Mouse (Mus musculus) CD4-positive, CD25-positive, alpha-beta regulatory T cell, adult 2 months (primary cell): ENCODE measurements around the gene Lama5.

Source experiments
- DNase-seq: peaks from one replicate; pipeline ENCODE4 v3.0.0-alpha.2; 2012; ENCODE audit warnings: low read depth, low spot score

Lama5 gene

DNA sequence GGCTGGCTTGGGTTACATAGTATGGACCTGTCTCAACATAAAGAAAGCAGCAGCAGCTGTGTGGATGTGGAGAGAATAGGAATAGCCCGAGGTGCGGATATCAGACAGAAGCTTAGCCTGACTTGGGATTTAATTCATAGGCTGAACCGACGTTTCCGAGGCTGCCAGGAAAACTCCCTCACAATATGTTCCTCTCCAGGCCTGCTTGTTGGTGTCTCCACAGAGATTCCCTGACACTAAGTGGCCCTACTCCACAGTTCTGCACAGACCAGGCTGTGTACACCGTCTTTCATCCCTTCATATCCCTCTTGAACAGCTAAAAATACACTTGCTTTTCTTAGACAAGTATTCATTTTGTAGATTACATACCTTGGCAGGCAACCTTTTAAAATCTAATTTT, 78.3 kb downstream of the Lama5 start:
- no peak for DNase-seq

DNA sequence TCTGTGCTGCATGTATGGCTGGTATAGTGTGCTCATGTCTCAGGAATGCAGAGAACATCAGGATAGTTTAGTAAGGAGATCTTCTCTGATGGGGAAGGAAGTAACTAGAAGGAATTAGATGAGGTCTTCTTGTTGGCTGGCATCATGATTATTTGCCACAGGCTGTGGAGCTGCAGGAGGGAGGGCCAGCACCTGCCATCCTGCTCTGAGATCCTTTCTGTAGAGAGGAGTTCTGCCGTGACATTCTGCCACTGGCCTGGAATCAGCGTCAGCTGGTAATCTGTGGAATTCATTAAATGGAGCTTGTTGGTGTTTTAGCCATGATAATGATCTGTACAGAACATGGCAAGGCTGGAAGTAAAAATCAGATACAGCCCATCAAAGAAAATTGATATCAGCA, 79.6 kb downstream of the Lama5 start:
- DNase-seq, result no peak

DNA sequence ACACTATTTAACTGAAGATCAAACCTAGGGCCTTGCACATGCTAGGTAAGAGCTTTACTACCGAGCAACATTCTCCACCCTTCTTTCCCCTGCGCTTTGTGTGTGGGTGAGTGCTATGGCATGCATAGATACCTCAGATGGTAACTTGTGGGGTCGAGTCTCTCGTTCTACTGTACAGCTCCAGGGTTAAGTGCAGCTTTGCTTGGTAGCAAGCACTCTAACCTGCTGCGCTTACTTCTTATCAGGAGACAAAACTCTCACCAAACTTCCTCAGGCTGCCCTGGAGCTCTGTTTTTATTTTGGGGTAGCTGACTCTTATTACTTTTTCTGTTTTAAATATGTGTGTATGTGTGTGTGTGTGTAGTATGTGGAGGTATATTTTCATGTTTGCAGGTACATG, 90.2 kb downstream of the Lama5 start:
- DNase-seq, result no peak

DNA sequence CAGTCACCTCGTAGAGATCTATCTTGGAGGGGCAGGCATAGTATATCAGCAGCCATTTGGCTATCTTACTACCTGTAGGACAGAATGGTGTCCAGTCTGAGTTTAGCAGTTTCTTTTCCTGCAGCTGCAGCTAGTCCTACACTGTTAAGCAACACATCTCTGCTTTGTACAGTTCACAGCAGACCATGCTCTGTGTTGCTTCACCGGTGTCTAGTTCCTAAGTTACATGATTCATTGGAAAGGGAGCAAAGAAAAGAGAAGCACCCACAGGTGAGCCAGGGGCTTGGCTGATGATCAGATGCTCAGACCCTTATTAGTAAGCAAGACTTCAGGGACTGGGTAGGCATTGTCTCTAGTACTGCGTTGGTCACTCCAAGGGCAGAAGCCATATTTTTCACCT, 91.7 kb downstream of the Lama5 start:
- DNase-seq, result no peak

DNA sequence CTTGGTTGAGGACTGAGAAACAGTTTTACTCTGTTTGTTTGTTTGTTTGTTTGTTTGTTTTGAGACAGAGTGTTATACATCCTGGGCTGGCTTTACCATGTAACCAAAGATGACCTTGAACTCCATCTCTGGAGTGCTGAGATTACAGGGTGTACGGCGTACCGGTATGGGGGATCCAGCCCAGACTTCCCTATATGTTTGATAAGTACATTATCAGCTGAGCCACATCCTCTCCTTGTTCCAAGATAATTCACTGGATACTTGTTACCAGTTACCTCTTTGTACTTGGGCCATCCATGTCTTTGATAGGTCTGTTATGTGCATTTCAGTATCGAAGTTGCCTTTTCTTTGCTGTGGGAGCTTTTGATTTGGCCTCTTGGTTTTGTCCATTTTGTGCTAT, 92.4 kb downstream of the Lama5 start:
- no peak for DNase-seq

DNA sequence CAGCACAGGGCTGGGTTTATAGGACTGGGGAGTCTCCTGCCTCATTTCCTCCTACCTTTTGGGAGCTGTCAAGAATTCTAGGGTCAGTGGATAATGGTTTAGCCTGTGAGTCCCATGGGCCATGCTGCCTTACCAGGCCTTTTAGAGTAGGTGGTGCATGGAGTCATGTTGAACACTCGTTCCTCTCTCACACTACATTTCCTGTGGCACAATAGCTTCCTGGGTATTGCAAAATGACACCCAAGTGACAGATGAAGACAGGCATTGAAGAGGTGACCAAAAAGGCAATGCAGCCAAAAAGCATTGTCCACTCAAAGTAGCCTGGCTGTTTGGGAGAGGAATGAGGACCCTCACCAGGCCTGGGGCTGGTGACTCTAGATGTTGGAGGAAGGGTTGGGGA, 98.0 kb downstream of the Lama5 start:
- DNase-seq, result no peak
